30 mouse cellular contexts compared by ENCODE assay signal in genomic region chr2:44485880-44486279, GRCm38 (mm10).
DNase-seq lines count a peak whose midpoint lies in the region; ATAC-seq and TF ChIP-seq lines count a peak whose summit lies in the region.
"Had no signal": no experiment of that assay in that cellular context is flagged by ENCODE, and none has a peak within 500 bp of the region (broad histone marks: within the 10 kb centered on the region; RNA-seq: fewer than 3 reads in every experiment).

No protein-coding gene starts in this region.

- no peak overlapping the region for H3K4me3 ChIP-seq in intestine, embryonic 14.5 days (ENCODE audit: low read depth, low read length)
- no peak overlapping the region; the same call in 1 of the 2 replicates for H3K4me3 ChIP-seq in intestine, embryonic 16.5 days (ENCODE audit: low read length)
- no peak overlapping the region for H3K4me3 ChIP-seq in embryonic facial prominence, embryonic 10.5 days
- peak overlapping the region; percentile 39 for H3K4me3 ChIP-seq in embryonic facial prominence, embryonic 15.5 days (replicated peaks)
- H3K4me3 ChIP-seq in liver, embryonic 11.5 days (ENCODE audit: low read depth, low read length): no peak overlapping the region
- H3K4me3 ChIP-seq: forebrain, embryonic 13.5 days; heart, embryonic 15.5 days; hindbrain, embryonic 13.5 days; kidney, embryonic 15.5 days; limb, embryonic 10.5 days; limb, embryonic 15.5 days; liver, embryonic 15.5 days had no signal

- H3K4me1 ChIP-seq in intestine, embryonic 14.5 days (replicated peaks; ENCODE audit: control insufficient read depth, insufficient read depth, low read length): no peaks in the 10 kb centered on the region
- H3K4me1 ChIP-seq in intestine, embryonic 16.5 days (ENCODE audit: control insufficient read depth, insufficient read depth, low read length): no peaks in the 10 kb centered on the region
- H3K4me1 ChIP-seq in embryonic facial prominence, embryonic 10.5 days: no peaks in the 10 kb centered on the region
- H3K4me1 ChIP-seq in embryonic facial prominence, embryonic 15.5 days: no peaks in the 10 kb centered on the region
- no peaks in the 10 kb centered on the region for H3K4me1 ChIP-seq in liver, embryonic 11.5 days (replicated peaks; ENCODE audit: control insufficient read depth, insufficient read depth, low read length)
- H3K4me1 ChIP-seq: forebrain, embryonic 13.5 days; heart, embryonic 15.5 days; hindbrain, embryonic 13.5 days; kidney, embryonic 15.5 days; limb, embryonic 10.5 days; limb, embryonic 15.5 days; liver, embryonic 15.5 days had no signal

- DNase-seq in intestine, embryonic 14.5 days (ENCODE audit: low spot score): no peak
- peak; percentile 5 for DNase-seq in brain, embryonic 14.5 days (ENCODE audit: low read depth)
- peak; percentile 18 for DNase-seq in embryonic facial prominence, embryonic 10.5 days (ENCODE audit: low spot score)
- no peak for DNase-seq in embryo, embryonic 9.5 days (ENCODE audit: extremely low spot score)
- no peak for DNase-seq in liver, embryonic 11.5 days (ENCODE audit: low spot score)
- DNase-seq: adrenal gland, adult 2 months; adrenal gland, postnatal 36 days; B cell, adult 2 months; cerebellum, adult 8-10 months; cerebellum, postnatal 36 days; gastrocnemius, postnatal 14 days; heart, postnatal 36 days; kidney, adult 18-20 months; kidney, postnatal 25 days; lung, embryonic 14.5 days; lung, postnatal 14 days; right cerebral cortex, adult 18-20 months; right cerebral cortex, postnatal 4 days; thymus, postnatal 4 days had no signal

- H3K36me3 ChIP-seq in intestine, embryonic 14.5 days (ENCODE audit: control insufficient read depth, insufficient read depth, low read length): no peaks in the 10 kb centered on the region
- H3K36me3 ChIP-seq in intestine, embryonic 16.5 days (ENCODE audit: control insufficient read depth, insufficient read depth, low read length): no peaks in the 10 kb centered on the region
- no peaks in the 10 kb centered on the region for H3K36me3 ChIP-seq in embryonic facial prominence, embryonic 10.5 days (replicated peaks)
- H3K36me3 ChIP-seq in embryonic facial prominence, embryonic 15.5 days: no peaks in the 10 kb centered on the region
- H3K36me3 ChIP-seq in liver, embryonic 11.5 days (ENCODE audit: control insufficient read depth, insufficient read depth, low read length): no peaks in the 10 kb centered on the region
- H3K36me3 ChIP-seq: heart, embryonic 15.5 days; hindbrain, embryonic 13.5 days; kidney, embryonic 15.5 days; limb, embryonic 10.5 days; limb, embryonic 15.5 days; liver, embryonic 15.5 days had no signal

- no peak for ATAC-seq in intestine, embryonic 14.5 days (replicated peaks; ENCODE audit: low FRiP score, low TSS enrichment, low read depth)
- no peak for ATAC-seq in intestine, embryonic 16.5 days
- ATAC-seq in embryonic facial prominence, embryonic 15.5 days (ENCODE audit: insufficient number of reproducible peaks, low FRiP score, low TSS enrichment, low read depth): no peak
- ATAC-seq in liver, embryonic 11.5 days (replicated peaks; ENCODE audit: low FRiP score): no peak
- ATAC-seq: activated CD4-positive, CD25-positive, alpha-beta regulatory T cell, adult 4 months; forebrain, embryonic 13.5 days; midbrain, embryonic 16.5 days had no signal

- TF ChIP-seq POLR2A in brain, embryonic 14.5 days (IDR thresholded peaks at IDR 0.05; ENCODE audit: borderline replicate concordance, extremely low read depth, insufficient read depth, insufficient read length, poor library complexity, severe bottlenecking): no peak

- 55% methylated on average over 14 of the region's 14 CpGs for WGBS in intestine, embryonic 14.5 days
- WGBS in intestine, embryonic 16.5 days: 71% methylated on average over 14 of the region's 14 CpGs
- WGBS in embryonic facial prominence, embryonic 10.5 days: 69% methylated on average over 14 of the region's 14 CpGs
- 21% methylated on average over 14 of the region's 14 CpGs for WGBS in embryonic facial prominence, embryonic 15.5 days
- 71% methylated on average over 14 of the region's 14 CpGs for WGBS in liver, embryonic 11.5 days

- H3K27me3 ChIP-seq in intestine, embryonic 14.5 days (replicated peaks; ENCODE audit: control insufficient read depth, insufficient read depth, low read length): no peaks in the 10 kb centered on the region
- H3K27me3 ChIP-seq in intestine, embryonic 16.5 days (replicated peaks; ENCODE audit: control insufficient read depth, insufficient read depth, low read length): no peaks in the 10 kb centered on the region
- no peaks in the 10 kb centered on the region for H3K27me3 ChIP-seq in embryonic facial prominence, embryonic 10.5 days (replicated peaks; ENCODE audit: low read depth, poor library complexity, severe bottlenecking)
- no peaks in the 10 kb centered on the region for H3K27me3 ChIP-seq in embryonic facial prominence, embryonic 15.5 days
- no peaks in the 10 kb centered on the region for H3K27me3 ChIP-seq in liver, embryonic 11.5 days (replicated peaks; ENCODE audit: control insufficient read depth, insufficient read depth, low read length)
- H3K27me3 ChIP-seq: forebrain, embryonic 13.5 days; heart, embryonic 15.5 days; hindbrain, embryonic 13.5 days; kidney, embryonic 15.5 days; limb, embryonic 15.5 days; liver, embryonic 15.5 days had no signal

- H3K9ac ChIP-seq in intestine, embryonic 14.5 days (ENCODE audit: low read length): no peak overlapping the region
- H3K9ac ChIP-seq in intestine, embryonic 16.5 days (ENCODE audit: low read depth, low read length): no peak overlapping the region
- H3K9ac ChIP-seq in embryonic facial prominence, embryonic 15.5 days: peak overlapping the region; percentile 9; the same call in 1 of the 2 replicates
- no peak overlapping the region for H3K9ac ChIP-seq in liver, embryonic 11.5 days (ENCODE audit: low read depth, low read length)
- H3K9ac ChIP-seq: forebrain, embryonic 13.5 days; heart, embryonic 15.5 days; hindbrain, embryonic 13.5 days; kidney, embryonic 15.5 days; limb, embryonic 15.5 days; liver, embryonic 15.5 days; lung, embryonic 14.5 days had no signal

- H3K9me3 ChIP-seq in intestine, embryonic 14.5 days (ENCODE audit: control insufficient read depth, low read length): 0 out of 2 replicates have a peak, but pooled peaks cover 4% of the 10 kb centered on the region
- H3K9me3 ChIP-seq in intestine, embryonic 16.5 days (ENCODE audit: control insufficient read depth, low read length): no peaks in the 10 kb centered on the region
- peaks cover 4% of the 10 kb centered on the region; the same call in 1 of the 2 replicates for H3K9me3 ChIP-seq in embryonic facial prominence, embryonic 10.5 days
- no peaks in the 10 kb centered on the region for H3K9me3 ChIP-seq in embryonic facial prominence, embryonic 15.5 days (replicated peaks)
- H3K9me3 ChIP-seq in liver, embryonic 11.5 days (ENCODE audit: control insufficient read depth, low read length): no peaks in the 10 kb centered on the region
- H3K9me3 ChIP-seq: heart, embryonic 15.5 days; hindbrain, embryonic 13.5 days; kidney, embryonic 15.5 days; limb, embryonic 10.5 days; limb, embryonic 15.5 days; liver, embryonic 15.5 days had no signal

- H3K27ac ChIP-seq in intestine, embryonic 14.5 days (ENCODE audit: low read depth): no peak overlapping the region
- H3K27ac ChIP-seq in intestine, embryonic 16.5 days (ENCODE audit: low read length): no peak overlapping the region
- H3K27ac ChIP-seq in embryonic facial prominence, embryonic 10.5 days (replicated peaks): no peak overlapping the region
- H3K27ac ChIP-seq in embryonic facial prominence, embryonic 15.5 days (replicated peaks): no peak overlapping the region
- no peak overlapping the region for H3K27ac ChIP-seq in liver, embryonic 11.5 days (ENCODE audit: low read depth, low read length)
- H3K27ac ChIP-seq: forebrain, embryonic 13.5 days; heart, embryonic 15.5 days; hindbrain, embryonic 13.5 days; kidney, embryonic 15.5 days; limb, embryonic 10.5 days; limb, embryonic 15.5 days; liver, embryonic 15.5 days had no signal

- TF ChIP-seq CTCF in brain, embryonic 14.5 days (IDR thresholded peaks at IDR 0.05; ENCODE audit: borderline replicate concordance, extremely low read depth, insufficient read depth, insufficient read length): no peak

- 0 out of 2 replicates have a peak overlapping the region, but pooled peaks have one; percentile 7 for H3K4me2 ChIP-seq in intestine, embryonic 14.5 days (ENCODE audit: low read length)
- no peak overlapping the region for H3K4me2 ChIP-seq in intestine, embryonic 16.5 days (ENCODE audit: low read depth, low read length)
- peak overlapping the region; percentile 49 for H3K4me2 ChIP-seq in embryonic facial prominence, embryonic 15.5 days (replicated peaks)
- no peak overlapping the region for H3K4me2 ChIP-seq in liver, embryonic 11.5 days
- H3K4me2 ChIP-seq: forebrain, embryonic 13.5 days; heart, embryonic 15.5 days; hindbrain, embryonic 13.5 days; kidney, embryonic 15.5 days; limb, embryonic 15.5 days; liver, embryonic 15.5 days; lung, embryonic 14.5 days had no signal

Comparison
In these comparisons a context has a peak if more than half of its experiments do, and no peak if none do; other contexts are left out.
1. H3K4me2 ChIP-seq: peak in intestine, embryonic 14.5 days (single experiment) and embryonic facial prominence, embryonic 15.5 days (single experiment); none in intestine, embryonic 16.5 days (single experiment) and liver, embryonic 11.5 days (single experiment).
2. DNase-seq: peak in brain, embryonic 14.5 days (single experiment) and embryonic facial prominence, embryonic 10.5 days (single experiment); none in intestine, embryonic 14.5 days (single experiment), embryo, embryonic 9.5 days (single experiment) and liver, embryonic 11.5 days (single experiment).